Mouse (Mus musculus) megakaryocyte, adult 5-6 weeks (primary cell): ENCODE results near the gene Ccdc33. TPM values are rescaled to one million over a fixed set of nuclear protein-coding genes. Genes with fewer than 3 reads are reported as not detected.

Experiments used
- ATAC-seq: 2 replicates; pipeline ENCODE4 v1.8.0; 2016; ENCODE audit warnings: mild to moderate bottlenecking, inconsistent platforms; ENCODE audit not compliant: poor library complexity, severe bottlenecking
- total RNA-seq, 2 experiments: library from RNA; stranded (forward) in 1 of 2; stranded (reverse) in 1 of 2; fragments of 153-499, 151-499 nt in 1 of 2; fragments of 221-1000, 200-1000 nt in 1 of 2; gene quantifications; 2 replicates each; pipeline versions ENCODE4 v1.2.3 to v1.2.4; 2015 to 2017

Ccdc33 gene
- total RNA-seq, 2 experiments from 2014 or later: not detected

- no peak for ATAC-seq
Observed at GRCm38 (mm10) chr9:58092581-58093269, 25.9 kb downstream of the Ccdc33 start.

DNA sequence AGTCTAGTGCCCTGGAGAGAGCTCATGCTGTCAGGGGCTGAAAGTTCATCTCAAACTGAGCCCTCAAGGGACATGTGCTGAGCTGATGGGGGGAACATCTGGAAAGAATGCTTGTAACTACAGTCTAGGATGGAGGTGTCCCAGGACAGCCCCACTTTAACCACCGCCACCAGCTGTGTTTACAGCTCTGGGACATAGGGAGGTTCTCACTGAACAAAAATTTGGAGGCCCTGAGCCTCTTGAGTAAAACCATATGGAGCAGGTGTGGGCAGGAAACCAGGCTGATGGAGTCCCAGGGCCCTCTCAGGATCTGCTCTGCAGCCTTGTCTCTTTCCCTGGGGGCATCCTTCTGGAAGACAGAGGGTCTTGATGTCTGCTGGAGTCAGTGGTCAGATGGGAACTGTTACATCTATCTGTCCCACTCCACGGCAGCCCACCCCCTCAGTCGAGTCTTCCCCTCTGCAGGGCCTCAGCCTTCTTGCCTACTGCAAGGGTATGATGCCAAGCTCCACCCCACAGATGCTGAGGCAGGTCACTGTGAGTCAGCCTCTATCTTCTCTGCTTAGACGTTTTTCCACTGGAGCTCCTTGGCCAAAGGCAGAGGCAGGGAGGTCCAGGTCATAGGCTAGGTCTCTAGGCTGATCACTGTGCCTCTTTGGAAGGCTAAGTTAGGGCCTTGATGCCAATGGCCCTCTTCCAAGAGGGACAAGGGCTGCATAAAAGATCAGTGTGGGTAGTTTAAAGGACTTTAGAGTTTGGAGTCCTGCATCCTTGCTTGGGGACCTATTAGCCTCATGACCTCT is 26.8 kb downstream of the Ccdc33 start:
- no peak for ATAC-seq

- no peak for ATAC-seq
Observed at GRCm38 (mm10) chr9:58087277-58087998, 31.2 kb downstream of the Ccdc33 start.

DNA sequence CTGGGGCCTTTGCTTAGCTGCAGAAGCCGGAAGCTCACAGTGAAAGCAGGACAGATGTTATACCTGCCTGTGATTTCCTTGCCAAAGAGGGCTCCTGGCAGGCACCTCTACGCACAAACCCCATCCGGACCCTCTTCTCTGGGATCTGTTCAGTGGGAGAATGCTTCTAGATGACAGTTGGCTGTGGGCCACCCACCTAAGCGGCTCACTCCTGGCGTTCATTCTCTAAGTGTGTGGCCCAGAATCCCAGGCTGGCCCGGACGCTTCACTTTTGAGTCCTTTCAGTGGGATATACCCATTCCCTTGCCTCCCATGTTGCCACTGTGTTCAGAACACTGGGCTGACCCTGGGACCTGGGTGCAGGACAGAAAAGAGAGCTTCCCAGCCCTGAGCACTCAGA is 31.8 kb downstream of the Ccdc33 start:
- no peak for ATAC-seq

GRCm38 (mm10) chr9:58086203-58086602 is 32.4 kb downstream of the Ccdc33 start:
- no peak for ATAC-seq

- ATAC-seq: no peak
Observed at GRCm38 (mm10) chr9:58085074-58085473, 33.5 kb downstream of the Ccdc33 start.

- no peak for ATAC-seq
Observed at GRCm38 (mm10) chr9:58084586-58084985, 34.0 kb downstream of the Ccdc33 start.

- ATAC-seq: no peak
Observed at GRCm38 (mm10) chr9:58074561-58074960, 44.1 kb downstream of the Ccdc33 start.

- no peak for ATAC-seq
Observed at GRCm38 (mm10) chr9:58067546-58067945, 51.1 kb downstream of the Ccdc33 start.

GRCm38 (mm10) chr9:58066731-58067095 is 51.9 kb downstream of the Ccdc33 start:
- ATAC-seq: no peak

DNA sequence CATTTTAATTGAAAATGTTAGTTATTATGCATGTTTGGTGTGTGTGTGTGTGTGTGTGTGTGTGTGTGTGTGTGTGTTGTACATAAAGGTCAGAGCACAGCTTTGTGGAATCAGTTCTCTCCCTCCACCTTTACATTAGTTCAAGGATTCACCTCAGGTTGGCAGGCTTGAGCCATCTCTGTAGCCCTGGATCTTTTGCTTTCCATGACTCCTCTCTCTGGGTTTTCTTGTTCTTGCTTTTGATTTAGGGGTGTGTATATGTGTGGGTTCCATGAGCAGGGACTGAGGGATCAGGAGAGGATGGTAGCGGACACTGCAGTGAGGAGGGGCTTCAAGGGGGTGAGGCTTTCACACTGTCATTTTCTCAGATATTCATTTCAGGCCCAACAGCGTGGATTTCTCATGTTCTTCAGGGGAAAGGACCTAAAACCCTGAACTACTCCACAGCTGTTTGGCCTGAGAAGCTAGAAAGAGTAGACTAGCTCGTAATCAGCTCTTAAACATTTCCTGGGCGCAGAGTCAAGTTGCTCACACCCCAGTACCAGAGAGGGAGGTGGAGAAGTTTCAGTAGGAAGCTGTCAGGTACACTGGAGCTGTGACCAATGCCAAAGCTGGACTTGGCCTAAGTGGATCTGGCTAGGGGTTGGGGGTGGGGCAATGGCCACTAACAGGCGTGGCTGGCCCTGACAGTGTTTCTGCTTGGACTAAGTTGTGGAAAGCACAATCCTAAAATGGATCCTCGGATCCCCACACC is 52.5 kb downstream of the Ccdc33 start:
- ATAC-seq: no peak

GRCm38 (mm10) chr9:58065532-58065931 is 53.1 kb downstream of the Ccdc33 start:
- ATAC-seq: no peak

DNA sequence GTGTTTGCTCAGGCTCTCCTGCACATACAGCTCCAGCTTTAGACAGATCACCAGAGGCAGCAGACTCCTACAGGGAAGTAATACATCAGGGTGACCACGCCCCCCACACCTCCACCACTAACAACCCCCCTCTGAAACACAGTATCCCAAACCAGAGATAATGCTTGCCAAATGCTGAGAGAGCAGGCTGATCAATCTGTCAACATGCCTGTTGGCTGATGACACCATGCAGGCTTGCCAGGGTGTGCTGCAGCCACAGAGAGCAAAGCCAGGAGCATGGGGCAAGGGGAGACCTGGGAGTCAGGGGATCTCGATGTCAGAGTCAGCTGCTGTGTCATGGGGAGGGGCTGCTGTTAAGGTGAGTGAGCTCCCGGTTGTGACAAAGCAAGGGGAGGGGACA is 55.1 kb downstream of the Ccdc33 start, which contains the start of gene Stra6:
Gene Stra6 (plus strand): TSS at position 258 of the 400 bp plus-strand sequence.
- no peak for ATAC-seq

- ATAC-seq: no peak
Observed at GRCm38 (mm10) chr9:58060677-58061667, 57.7 kb downstream of the Ccdc33 start.

DNA sequence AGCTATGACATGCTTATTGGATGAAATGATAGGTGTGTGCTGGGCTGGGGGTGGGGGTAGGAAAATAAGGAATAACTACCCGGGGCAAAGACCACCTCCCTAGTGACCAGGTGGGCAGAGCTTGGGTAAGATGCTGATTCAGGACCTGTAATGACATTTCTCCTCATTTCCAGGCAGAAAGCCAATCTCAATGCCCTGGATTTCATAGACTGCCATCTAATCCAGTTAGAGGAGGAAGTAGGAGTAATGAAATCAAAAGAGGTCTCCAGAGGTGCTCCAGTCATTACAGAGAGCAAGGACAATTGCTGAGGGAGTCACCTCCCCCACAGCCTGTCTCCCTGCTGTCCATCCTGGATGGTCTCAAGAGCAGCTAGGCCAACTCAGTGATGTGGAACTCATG is 58.7 kb downstream of the Ccdc33 start:
- ATAC-seq: no peak

DNA sequence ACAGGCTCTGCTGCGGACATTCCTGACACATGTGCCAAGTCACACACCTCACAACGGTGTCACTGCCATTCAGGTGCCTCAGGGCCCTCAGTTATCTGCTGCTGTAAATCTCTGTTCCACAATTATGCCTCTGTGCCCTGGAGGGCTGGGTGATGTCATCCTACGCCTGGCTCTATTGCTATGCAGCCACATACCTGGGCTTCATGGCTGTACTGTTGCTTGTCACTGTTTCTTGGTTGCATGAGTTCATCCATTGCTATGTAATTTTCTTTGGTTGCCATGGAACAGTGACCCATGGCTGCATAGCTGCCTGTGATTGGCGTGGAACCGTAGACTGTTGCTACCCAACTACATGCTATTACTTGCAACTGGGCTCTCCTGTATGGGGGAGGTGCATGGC is 63.0 kb downstream of the Ccdc33 start:
- ATAC-seq: no peak

GRCm38 (mm10) chr9:58054032-58054431 is 64.6 kb downstream of the Ccdc33 start:
- ATAC-seq: no peak

DNA sequence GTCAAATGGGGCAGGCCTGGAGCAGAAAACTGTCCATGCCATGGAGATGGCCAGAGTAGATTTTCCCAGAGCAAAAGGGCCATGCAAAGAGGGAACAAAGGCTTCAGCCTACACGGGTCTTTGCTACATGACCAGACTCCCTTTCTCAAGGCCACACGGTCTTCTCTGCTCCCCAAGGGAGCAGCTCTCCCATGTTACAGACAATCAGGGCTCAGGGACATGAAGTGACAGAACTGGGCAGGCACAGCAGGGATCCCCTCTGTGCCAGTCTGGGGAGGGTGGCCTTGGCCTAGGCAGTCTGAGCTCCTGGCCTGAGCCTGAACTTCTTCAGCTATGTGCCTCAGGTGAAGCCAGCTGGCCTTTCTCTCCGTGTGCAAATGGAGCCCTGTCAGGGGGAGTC is 65.1 kb downstream of the Ccdc33 start:
- no peak for ATAC-seq

- ATAC-seq: no peak
Observed at GRCm38 (mm10) chr9:58053102-58053501, 65.5 kb downstream of the Ccdc33 start.

- ATAC-seq: no peak
Observed at GRCm38 (mm10) chr9:58051937-58052336, 66.7 kb downstream of the Ccdc33 start.
